In the genomic region with DNA sequence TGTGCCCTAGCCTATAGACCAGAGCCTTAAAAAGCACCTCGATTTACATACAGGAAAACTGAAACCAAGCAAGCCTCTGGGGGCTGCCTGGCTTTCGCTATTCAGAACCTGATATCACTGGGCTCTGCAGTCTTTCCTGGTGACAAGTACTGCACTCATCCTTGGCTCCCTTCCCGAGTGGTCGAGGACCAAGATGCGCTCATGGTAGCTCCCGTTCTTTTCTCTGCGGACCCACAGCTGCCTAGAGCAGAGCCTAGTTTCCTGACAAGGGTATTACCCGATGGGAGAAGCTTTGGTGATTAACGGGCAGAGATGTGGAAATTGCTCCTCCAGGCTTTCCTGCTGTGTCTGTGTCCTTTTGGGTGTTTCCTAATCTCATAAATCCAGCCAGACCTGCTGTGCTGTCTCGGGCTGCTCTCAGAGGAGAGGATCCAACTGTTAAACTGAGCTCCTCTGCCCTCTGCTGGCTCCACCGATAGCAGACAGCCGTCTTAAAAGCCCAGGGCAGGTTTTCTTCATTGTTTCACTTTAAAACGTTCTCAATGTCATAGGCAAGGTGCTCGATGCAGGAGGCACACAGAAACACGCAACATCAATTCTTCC, we compare ENCODE assay signal across 8 mouse cellular contexts. TPM values are rescaled to one million over a fixed set of nuclear protein-coding genes. Genes with fewer than 3 reads are reported as not detected.
DNase-seq lines count a peak whose midpoint lies in the region; ATAC-seq and TF ChIP-seq lines count a peak whose summit lies in the region.

No protein-coding gene starts in this region.

- peak overlapping the region; percentile 24; the same call in 1 of the 2 replicates for H3K4me3 ChIP-seq in E14TG2a.4 (replicated peaks; ENCODE audit: low read length)
- peak overlapping the region; percentile 20 for H3K4me3 ChIP-seq in forebrain, embryonic 14.5 days (ENCODE audit: low read depth, low read length)
- H3K4me3 ChIP-seq in liver, embryonic 14.5 days (ENCODE audit: insufficient read depth in 1 of 2, low read depth in 2 of 2, low read length in 2 of 2) = no peak overlapping the region
- H3K4me3 ChIP-seq in stomach, embryonic 16.5 days (replicated peaks; ENCODE audit: low read length) = peak overlapping the region; percentile 27; the same call in 1 of the 2 replicates

- H3K4me2 ChIP-seq in forebrain, embryonic 14.5 days (ENCODE audit: low read length) = peak overlapping the region; percentile 53
- peak overlapping the region; percentile 32; the same call in 1 of the 2 replicates for H3K4me2 ChIP-seq in liver, embryonic 14.5 days (ENCODE audit: low read depth)
- peak overlapping the region; percentile 44 for H3K4me2 ChIP-seq in stomach, embryonic 16.5 days (ENCODE audit: low read depth, low read length)

- H3K9ac ChIP-seq in forebrain, embryonic 14.5 days (ENCODE audit: low read length) = peak overlapping the region; percentile 48
- no peak overlapping the region for H3K9ac ChIP-seq in liver, embryonic 14.5 days (replicated peaks)
- no peak overlapping the region for H3K9ac ChIP-seq in stomach, embryonic 16.5 days (ENCODE audit: low read length)

- peak; percentile 88 for ATAC-seq in cerebellum, adult (ENCODE audit: insufficient number of reproducible peaks, low FRiP score, low TSS enrichment)
- ATAC-seq in forebrain, embryonic 14.5 days = peak; percentile 92
- ATAC-seq in liver, embryonic 14.5 days (ENCODE audit: insufficient read depth) = no peak
- peak; percentile 76; the same call in 1 of the 2 replicates for ATAC-seq in stomach, embryonic 16.5 days (ENCODE audit: insufficient read depth, low FRiP score)

- intact Hi-C loops in heart, postnatal 10 days (cut with DNase I) = loop anchor here (1.0 kb wide), 2 partner anchors 348 to 446 kb away; no protein-coding TSS in a partner anchor

- peaks cover 17% of the 10 kb centered on the region for H3K27me3 ChIP-seq in E14TG2a.4 (ENCODE audit: insufficient read depth, low read length)
- no peaks in the 10 kb centered on the region for H3K27me3 ChIP-seq in forebrain, embryonic 14.5 days (replicated peaks; ENCODE audit: control insufficient read depth, insufficient read depth, low read length)
- no peaks in the 10 kb centered on the region for H3K27me3 ChIP-seq in liver, embryonic 14.5 days (ENCODE audit: control insufficient read depth, insufficient read depth, low read length)
- no peaks in the 10 kb centered on the region for H3K27me3 ChIP-seq in stomach, embryonic 16.5 days (ENCODE audit: control insufficient read depth, insufficient read depth, low read length)

- H3K4me1 ChIP-seq in E14TG2a.4 (replicated peaks; ENCODE audit: low read depth, low read length) = peaks cover 22% of the 10 kb centered on the region
- H3K4me1 ChIP-seq in forebrain, embryonic 14.5 days (ENCODE audit: control insufficient read depth, insufficient read depth, low read length) = peaks cover 13% of the 10 kb centered on the region
- no peaks in the 10 kb centered on the region for H3K4me1 ChIP-seq in liver, embryonic 14.5 days (replicated peaks; ENCODE audit: control insufficient read depth in 2 of 2, insufficient read depth in 2 of 2, low read length in 1 of 2)
- peaks cover 5% of the 10 kb centered on the region; the same call in 1 of the 2 replicates for H3K4me1 ChIP-seq in stomach, embryonic 16.5 days (ENCODE audit: control insufficient read depth, insufficient read depth, low read length)

- H3K36me3 ChIP-seq in E14TG2a.4 (ENCODE audit: insufficient read depth, low read length) = no peaks in the 10 kb centered on the region
- H3K36me3 ChIP-seq in forebrain, embryonic 14.5 days (ENCODE audit: control insufficient read depth, insufficient read depth, low read length) = no peaks in the 10 kb centered on the region
- H3K36me3 ChIP-seq in liver, embryonic 14.5 days (replicated peaks; ENCODE audit: control insufficient read depth, insufficient read depth, low read depth) = no peaks in the 10 kb centered on the region
- no peaks in the 10 kb centered on the region for H3K36me3 ChIP-seq in stomach, embryonic 16.5 days (ENCODE audit: control insufficient read depth, insufficient read depth, low read length)

- WGBS in forebrain, embryonic 14.5 days = 6% methylated on average over 15 of the region's 15 CpGs
- WGBS in liver, embryonic 14.5 days (ENCODE audit: insufficient replicate concordance) = 10% methylated on average over 15 of the region's 15 CpGs
- 7% methylated on average over 15 of the region's 15 CpGs for WGBS in stomach, embryonic 16.5 days

- no peak for TF ChIP-seq EP300 in liver, embryonic 14.5 days (IDR thresholded peaks at IDR 0.05; ENCODE audit: low read depth)

- peaks cover 25% of the 10 kb centered on the region for H3K9me3 ChIP-seq in E14TG2a.4 (ENCODE audit: low read length)
- no peaks in the 10 kb centered on the region for H3K9me3 ChIP-seq in forebrain, embryonic 14.5 days (replicated peaks; ENCODE audit: control insufficient read depth, low read length)
- H3K9me3 ChIP-seq in liver, embryonic 14.5 days (ENCODE audit: control insufficient read depth, low read length) = no peaks in the 10 kb centered on the region
- H3K9me3 ChIP-seq in stomach, embryonic 16.5 days (replicated peaks; ENCODE audit: control insufficient read depth, low read length) = no peaks in the 10 kb centered on the region

- H3K27ac ChIP-seq in forebrain, embryonic 14.5 days (ENCODE audit: low read depth, low read length) = no peak overlapping the region
- no peak overlapping the region for H3K27ac ChIP-seq in liver, embryonic 14.5 days
- no peak overlapping the region for H3K27ac ChIP-seq in stomach, embryonic 16.5 days (ENCODE audit: low read length)

- peak; percentile 90 for DNase-seq in forebrain, embryonic 14.5 days (ENCODE audit: low spot score)
- peak; percentile 74 to 78 for DNase-seq in heart, postnatal 10 days
- DNase-seq in kidney, postnatal 4 days = peak; percentile 82 to 87
- peak in 2 of 3 experiments; percentile 1 to 9 for DNase-seq in liver, embryonic 14.5 days (ENCODE audit: low read depth in 3 of 3, low spot score in 3 of 3)
- peak; percentile 68 for DNase-seq in neural tube, embryonic 10.5 days (ENCODE audit: extremely low spot score, low spot score)

- TF ChIP-seq CTCF in E14TG2a.4 (conservative IDR thresholded peaks at IDR 0.05; ENCODE audit: low read length) = peak; percentile 40
- peak; percentile 60 for TF ChIP-seq CTCF in liver, embryonic 14.5 days (IDR thresholded peaks at IDR 0.05; ENCODE audit: low read depth)

RNA-seq across cellular contexts. Expression of a gene that starts 7.3 kb away (rescaled TPM):
- polyA plus RNA-seq in forebrain, embryonic 14.5 days (2014; fragmentation: Nextera tagmentation; extraction: Ambion mirVana) = 202 and 215 TPM in 2 replicates
- total RNA-seq in heart, postnatal 10 days (2021) = not detected
- 0.04 and 0.39 TPM in 2 replicates for polyA plus RNA-seq in liver, embryonic 14.5 days (2012; rRNA removed)
- polyA plus RNA-seq in liver, embryonic 14.5 days (2014; fragmentation: Nextera tagmentation; extraction: Ambion mirVana) = not detected in 2 replicates
- 12.1 and 18.9 TPM in 2 replicates for polyA plus RNA-seq in stomach, embryonic 16.5 days (2015; fragmentation: Nextera tagmentation; extraction: Ambion mirVana)

RNA-seq across cellular contexts. Expression of a gene that starts 34.1 kb away (rescaled TPM):
- not detected in 2 replicates for polyA plus RNA-seq in forebrain, embryonic 14.5 days (2014; fragmentation: Nextera tagmentation; extraction: Ambion mirVana)
- not detected for total RNA-seq in heart, postnatal 10 days (2021)
- polyA plus RNA-seq in liver, embryonic 14.5 days (2012; rRNA removed) = not detected in 2 replicates
- polyA plus RNA-seq in liver, embryonic 14.5 days (2014; fragmentation: Nextera tagmentation; extraction: Ambion mirVana) = not detected in 2 replicates
- polyA plus RNA-seq in stomach, embryonic 16.5 days (2015; fragmentation: Nextera tagmentation; extraction: Ambion mirVana) = not detected in 2 replicates

Comparison
In these comparisons a context has a peak if more than half of its experiments do, and no peak if none do; other contexts are left out.
1. H3K4me3 ChIP-seq: peak in E14TG2a.4 (single experiment), forebrain, embryonic 14.5 days (single experiment) and stomach, embryonic 16.5 days (single experiment); none in liver, embryonic 14.5 days (0 of 2).
2. DNase-seq: peak in every context shown above with its lines; median percentile 90 in forebrain, embryonic 14.5 days; 84 in kidney, postnatal 4 days; 76 in heart, postnatal 10 days; 68 in neural tube, embryonic 10.5 days; 5 in liver, embryonic 14.5 days.
3. Peak in every context shown above with its lines, with median percentiles within 50 percentile points of each other: H3K4me2 ChIP-seq.